Mouse (Mus musculus) intestine, embryonic 15.5 days (tissue): Measurements from ENCODE around the gene Tas2r124. TPM values are rescaled to one million over a fixed set of nuclear protein-coding genes. Genes with fewer than 3 reads are reported as not detected.

Experiments used
- ATAC-seq: fragments of 200-750 bp; cut with Nextera tagmentation; 2 replicates; pipeline ENCODE4 v1.8.0; 2017; ENCODE audit warnings: moderate TSS enrichment, moderate library complexity
- H3K27ac ChIP-seq: fragments of 300-500 bp; sonication (generic); 2 replicates; pipeline ENCODE4 v1.5.1; 2015; ENCODE audit warnings: mild to moderate bottlenecking, inconsistent platforms
- H3K27me3 ChIP-seq: fragments of 300-500 bp; sonication (generic); replicated peaks from 2 replicates; pipeline ENCODE4 v1.6.1; 2015; ENCODE audit warnings: inconsistent platforms
- H3K36me3 ChIP-seq: fragments of 300-500 bp; sonication (generic); 2 replicates; pipeline ENCODE4 v1.6.1; 2015; ENCODE audit warnings: inconsistent platforms
- H3K4me1 ChIP-seq: fragments of 300-500 bp; sonication (generic); replicated peaks from 2 replicates; pipeline ENCODE4 v1.6.1; 2015; ENCODE audit warnings: inconsistent platforms
- H3K4me2 ChIP-seq: fragments of 300-500 bp; sonication (generic); replicated peaks from 2 replicates; pipeline ENCODE4 v1.6.1; 2015; ENCODE audit warnings: mild to moderate bottlenecking, inconsistent platforms
- H3K4me3 ChIP-seq: fragments of 300-500 bp; sonication (generic); replicated peaks from 2 replicates; pipeline ENCODE4 v1.5.1; 2015; ENCODE audit warnings: inconsistent platforms
- H3K9ac ChIP-seq: fragments of 300-500 bp; sonication (generic); 2 replicates; pipeline ENCODE4 v1.6.1; 2015; ENCODE audit warnings: inconsistent platforms
- H3K9me3 ChIP-seq: fragments of 300-500 bp; sonication (generic); 2 replicates; pipeline ENCODE4 v1.6.1; 2016; ENCODE audit warnings: inconsistent platforms
- WGBS: fragments of 180-500 bp; shearing (Covaris S2); methylation state at CpG from one replicate; pipeline ENCODE4 v1.1.7; 2015; 5-methylcytosine and 5-hydroxymethylcytosine counted together
- polyA plus RNA-seq: library from polyadenylated mRNA; unstranded; fragments of >200 nt; fragmentation: Nextera tagmentation; extraction: Ambion mirVana; gene quantifications from 2 replicates; pipeline ENCODE4 v1.2.1, GENCODE M21; 2015

Gene Tas2r124
- not detected in 2 replicates for polyA plus RNA-seq

DNA sequence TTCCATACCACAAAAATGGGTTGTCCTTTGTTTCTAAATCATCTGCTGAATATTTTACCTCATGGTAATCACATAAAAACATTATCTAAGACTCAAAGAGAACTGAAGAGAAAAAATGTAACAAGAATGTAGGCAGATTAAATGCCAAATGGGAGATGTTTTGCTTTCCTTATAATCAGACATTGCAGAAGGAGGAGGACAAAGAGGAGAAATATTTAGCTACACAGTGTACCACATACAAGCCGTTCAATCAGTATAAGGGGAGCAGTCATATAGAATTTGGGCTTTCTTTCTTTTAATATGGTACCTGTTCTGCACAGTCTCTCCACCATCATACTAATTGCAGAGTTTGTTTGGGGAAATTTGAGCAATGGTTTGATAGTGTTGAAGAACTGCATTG is at the start of gene Tas2r124:
Tas2r124 (plus strand) TSS at position 301 of the 400 bp plus-strand sequence.
- Histone ChIP-seq H3K4me1 (no peaks in the 10 kb centered on the region), H3K9ac (no peak within 1 kb of the TSS), H3K9me3 (no peaks in the 10 kb centered on the region), H3K36me3 (no peaks in the 10 kb centered on the region), H3K4me3 (no peak within 1 kb of the TSS), H3K4me2 (no peak within 1 kb of the TSS), H3K27ac (no peak within 1 kb of the TSS), H3K27me3 (no peaks in the 10 kb centered on the region)
- WGBS = 91% methylated on average over 1 of the region's 1 CpGs
- ATAC-seq = no peak

DNA sequence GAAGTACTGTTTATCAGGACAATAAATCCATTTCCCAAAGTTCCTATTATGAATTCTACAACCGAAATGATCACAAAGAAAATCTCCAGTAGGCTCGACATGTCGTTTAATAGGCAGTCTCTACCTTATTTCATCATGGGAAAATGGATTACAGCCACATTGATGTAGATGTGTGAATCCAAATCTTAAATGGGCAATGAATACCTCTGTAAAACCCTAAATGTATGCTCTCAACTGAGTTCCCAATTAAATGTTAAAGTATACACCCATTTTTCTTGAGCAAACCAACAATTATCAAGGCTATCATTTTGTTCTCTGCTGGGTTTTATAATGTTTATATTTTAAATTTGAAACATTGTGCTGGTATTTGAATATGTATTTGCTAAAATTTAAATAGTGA is 42.7 kb upstream of the Tas2r124 start, which contains the start of gene Tas2r122:
Tas2r122 (minus strand) TSS at position 101 of the 400 bp plus-strand sequence.
- Histone ChIP-seq H3K27me3 (no peaks in the 10 kb centered on the region), H3K4me1 (no peaks in the 10 kb centered on the region), H3K4me2 (no peak within 1 kb of the TSS), H3K4me3 (no peak within 1 kb of the TSS), H3K9me3 (no peaks in the 10 kb centered on the region), H3K9ac (no peak within 1 kb of the TSS), H3K36me3 (no peaks in the 10 kb centered on the region), H3K27ac (no peak within 1 kb of the TSS)
- ATAC-seq = no peak
- WGBS = 85% methylated on average over 3 of the region's 3 CpGs

DNA sequence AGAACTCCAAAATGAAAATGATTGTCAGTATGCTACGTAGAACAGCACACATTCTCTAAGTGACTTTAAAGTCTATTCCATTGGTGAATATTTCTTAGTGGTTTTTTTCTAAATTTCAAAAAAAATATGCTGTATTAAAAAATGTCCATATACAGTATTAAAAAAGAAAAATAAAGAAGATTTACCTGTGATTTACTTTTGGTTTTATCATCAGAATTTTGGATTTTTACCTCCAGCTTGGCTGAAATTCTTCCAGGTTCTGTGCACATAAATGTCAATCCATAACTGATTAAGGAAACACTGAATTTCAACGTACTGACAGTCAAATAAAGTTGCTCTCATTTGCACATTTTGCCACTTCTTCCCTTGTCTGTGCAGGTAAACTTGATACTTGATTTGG is 16.6 kb upstream of the Tas2r124 start, which contains the start of gene Tas2r115:
Tas2r115 (minus strand) TSS at position 101 of the 400 bp plus-strand sequence.
- WGBS = 72% methylated on average over 2 of the region's 2 CpGs

DNA sequence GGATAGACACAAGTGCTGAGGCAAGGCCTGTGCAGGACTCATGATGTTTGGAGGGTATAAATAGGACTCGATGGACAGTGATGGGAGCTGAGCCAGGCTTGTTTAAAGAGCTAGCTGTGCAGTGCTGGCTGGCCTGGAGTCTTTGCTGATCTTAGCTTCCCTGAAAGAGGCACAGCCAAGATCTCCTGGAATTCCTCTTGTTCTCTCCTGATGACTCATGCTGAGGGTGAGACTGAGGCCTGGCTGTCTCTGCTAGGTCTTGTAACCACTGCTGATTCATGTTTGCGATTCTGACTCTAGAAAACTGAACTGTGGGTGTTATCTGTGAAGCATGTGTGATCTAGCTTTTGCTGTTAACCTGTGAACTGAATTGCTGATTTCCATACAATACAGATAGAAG is 4.3 kb upstream of the Tas2r124 start:
- no peak for ATAC-seq

More for the DNA sequence above, 16.6 kb upstream of the Tas2r124 start, which contains the start of gene Tas2r115:
- Histone ChIP-seq H3K27ac (no peak within 1 kb of the TSS), H3K4me3 (no peak within 1 kb of the TSS), H3K9me3 (no peaks in the 10 kb centered on the region), H3K27me3 (no peaks in the 10 kb centered on the region), H3K36me3 (no peaks in the 10 kb centered on the region), H3K4me2 (no peak within 1 kb of the TSS), H3K9ac (no peak within 1 kb of the TSS), H3K4me1 (no peaks in the 10 kb centered on the region)
- ATAC-seq = no peak

GRCm38 (mm10) chr6:132761831-132762230 is 7.3 kb downstream of the Tas2r124 start, which contains the start of gene Tas2r102:
Tas2r102 (plus strand) TSS chr6:132762131.
- H3K27ac ChIP-seq = no peak within 1 kb of the TSS
- 94% methylated on average over 2 of the region's 2 CpGs for WGBS
- no peak within 1 kb of the TSS for H3K9ac ChIP-seq
- no peak within 1 kb of the TSS for H3K4me3 ChIP-seq
- no peak for ATAC-seq
- no peak within 1 kb of the TSS for H3K4me2 ChIP-seq
- H3K9me3 ChIP-seq = no peaks in the 10 kb centered on the region
- no peaks in the 10 kb centered on the region for H3K27me3 ChIP-seq
- no peaks in the 10 kb centered on the region for H3K36me3 ChIP-seq
- H3K4me1 ChIP-seq = no peaks in the 10 kb centered on the region

More for the DNA sequence above, 4.3 kb upstream of the Tas2r124 start:
- Histone ChIP-seq H3K9ac (no peak overlapping the region), H3K4me3 (no peak overlapping the region), H3K9me3 (no peaks in the 10 kb centered on the region), H3K36me3 (no peaks in the 10 kb centered on the region), H3K4me2 (no peak overlapping the region), H3K27me3 (no peaks in the 10 kb centered on the region), H3K4me1 (no peaks in the 10 kb centered on the region), H3K27ac (no peak overlapping the region)
- 75% methylated on average over 2 of the region's 2 CpGs for WGBS

GRCm38 (mm10) chr6:132778062-132778461 is 23.5 kb downstream of the Tas2r124 start, which contains the start of gene Tas2r136:
Tas2r136 (minus strand) TSS chr6:132778162.
- no peak for ATAC-seq
- Histone ChIP-seq H3K4me2 (no peak within 1 kb of the TSS), H3K27me3 (no peaks in the 10 kb centered on the region), H3K27ac (no peak within 1 kb of the TSS), H3K4me3 (no peak within 1 kb of the TSS), H3K9ac (no peak within 1 kb of the TSS), H3K4me1 (no peaks in the 10 kb centered on the region), H3K9me3 (no peaks in the 10 kb centered on the region), H3K36me3 (no peaks in the 10 kb centered on the region)

DNA sequence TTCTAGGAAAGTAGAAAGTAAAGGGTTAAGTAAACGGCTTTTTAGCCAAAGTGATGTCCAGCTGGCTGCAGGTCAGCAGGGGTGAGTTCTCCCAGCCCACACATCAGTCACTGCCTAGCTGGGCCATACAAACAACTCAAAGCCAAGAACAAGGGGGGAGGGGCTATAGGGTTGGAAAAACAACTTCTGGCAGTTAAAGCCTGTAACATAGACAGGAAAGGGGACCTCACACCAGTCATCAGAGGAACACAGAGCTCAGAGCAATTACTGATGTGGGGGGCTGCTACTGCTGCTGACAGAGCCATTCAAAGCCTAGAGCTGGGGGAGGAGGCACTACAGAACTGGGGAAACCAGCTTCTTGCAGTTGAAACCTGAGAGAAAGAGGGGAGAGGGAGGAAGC is 40.9 kb downstream of the Tas2r124 start:
- Histone ChIP-seq H3K9me3 (no peaks in the 10 kb centered on the region), H3K4me3 (no peak overlapping the region), H3K9ac (no peak overlapping the region), H3K4me2 (no peak overlapping the region), H3K4me1 (no peaks in the 10 kb centered on the region), H3K27me3 (no peaks in the 10 kb centered on the region), H3K36me3 (no peaks in the 10 kb centered on the region), H3K27ac (no peak overlapping the region)
- WGBS = 30% methylated on average over 1 of the region's 1 CpGs
- no peak for ATAC-seq

DNA sequence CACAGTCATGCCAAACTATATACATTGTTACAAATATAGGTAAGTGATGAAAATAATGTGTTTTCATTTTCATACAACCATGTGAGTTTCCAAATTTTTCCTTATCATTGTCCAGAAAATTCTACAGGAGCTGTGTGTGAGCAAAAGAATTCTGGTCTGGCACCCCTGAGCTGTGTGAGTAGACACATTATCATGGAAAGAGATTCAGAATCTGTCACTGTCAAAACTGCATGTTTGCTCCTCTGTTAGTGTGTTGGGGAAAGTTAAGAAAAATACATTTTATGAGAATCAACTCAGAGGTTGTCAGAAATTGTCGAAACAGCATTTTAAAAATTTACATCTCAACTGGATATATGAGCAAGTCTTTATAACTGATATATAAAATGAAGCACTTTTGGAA is 48.0 kb downstream of the Tas2r124 start, which contains the start of gene Tas2r117:
Tas2r117 (plus strand) TSS at position 301 of the 400 bp plus-strand sequence.
- Histone ChIP-seq H3K27me3 (no peaks in the 10 kb centered on the region), H3K9me3 (no peaks in the 10 kb centered on the region), H3K4me2 (no peak within 1 kb of the TSS), H3K27ac (no peak within 1 kb of the TSS), H3K4me3 (no peak within 1 kb of the TSS), H3K36me3 (no peaks in the 10 kb centered on the region), H3K4me1 (no peaks in the 10 kb centered on the region), H3K9ac (no peak within 1 kb of the TSS)
- no peak for ATAC-seq
- WGBS = 79% methylated on average over 1 of the region's 1 CpGs

Other genes with a start within 250 kb of the Tas2r124 start
- gene Prh1, start 184.9 kb upstream of the Tas2r124 start, polyA plus RNA-seq = not detected in 2 replicates
- gene Prp2, start 158.8 kb upstream of the Tas2r124 start, polyA plus RNA-seq = not detected in 2 replicates
- gene A630073D07Rik, start 103.2 kb upstream of the Tas2r124 start, polyA plus RNA-seq = not detected in 2 replicates
- gene Tas2r120, start 97.8 kb upstream of the Tas2r124 start, polyA plus RNA-seq = not detected in 2 replicates
- not detected in 2 replicates for gene Tas2r121, start 53.7 kb upstream of the Tas2r124 start, polyA plus RNA-seq
- gene Tas2r122, start 42.8 kb upstream of the Tas2r124 start, polyA plus RNA-seq = not detected in 2 replicates
- gene Tas2r115, start 16.7 kb upstream of the Tas2r124 start, polyA plus RNA-seq = not detected in 2 replicates
- gene Tas2r102, start 7.4 kb downstream of the Tas2r124 start, polyA plus RNA-seq = not detected in 2 replicates
- gene Tas2r136, start 23.4 kb downstream of the Tas2r124 start, polyA plus RNA-seq = not detected in 2 replicates
- not detected in 2 replicates for gene Tas2r117, start 48.1 kb downstream of the Tas2r124 start, polyA plus RNA-seq
- not detected in 2 replicates for gene Tas2r123, start 92.4 kb downstream of the Tas2r124 start, polyA plus RNA-seq
- not detected in 2 replicates for gene Tas2r116, start 100.7 kb downstream of the Tas2r124 start, polyA plus RNA-seq
- gene Tas2r110, start 113.3 kb downstream of the Tas2r124 start, polyA plus RNA-seq = not detected in 2 replicates
- not detected in 2 replicates for gene Tas2r113, start 138.3 kb downstream of the Tas2r124 start, polyA plus RNA-seq
- gene Tas2r125, start 154.9 kb downstream of the Tas2r124 start, polyA plus RNA-seq = not detected in 2 replicates
- not detected in 2 replicates for gene Tas2r129, start 196.4 kb downstream of the Tas2r124 start, polyA plus RNA-seq
- gene Tas2r131, start 203.2 kb downstream of the Tas2r124 start, polyA plus RNA-seq = not detected in 2 replicates
- gene Tas2r109, start 226.2 kb downstream of the Tas2r124 start, polyA plus RNA-seq = not detected in 2 replicates